Mouse (Mus musculus): ENCODE results near the gene Bmp3. TPM values are rescaled to one million over a fixed set of nuclear protein-coding genes. Genes with fewer than 3 reads are reported as not detected.

Bmp3 gene
- polyA plus RNA-seq (2015; fragmentation: Nextera tagmentation; extraction: Ambion mirVana), result 3.2 and 3.6 TPM in 2 replicates

GRCm38 (mm10) chr5:98854264-98854626 is at the start of gene Bmp3:
TSS of gene Bmp3 (plus strand) at chr5:98854415.
- peak within 1 kb of the TSS; percentile 69 for H3K4me3 ChIP-seq (ENCODE audit: low read depth, low read length)
- H3K27me3 ChIP-seq (replicated peaks; ENCODE audit: control insufficient read depth, insufficient read depth, low read length), result peaks cover 17% of the 10 kb centered on the region; the same call in 1 of the 2 replicates
- no peak for TF ChIP-seq CTCF (IDR thresholded peaks at IDR 0.05; ENCODE audit: low read depth)
- peak within 1 kb of the TSS; percentile 46; the same call in 1 of the 2 replicates for H3K27ac ChIP-seq (ENCODE audit: low read depth, low read length)
- H3K9ac ChIP-seq (ENCODE audit: low read depth, low read length), result peak within 1 kb of the TSS; percentile 50
- peak within 1 kb of the TSS; percentile 95 for H3K4me2 ChIP-seq (replicated peaks; ENCODE audit: low read depth)
- 7% methylated on average over 10 of the region's 10 CpGs for WGBS
- H3K36me3 ChIP-seq (ENCODE audit: control insufficient read depth, insufficient read depth), result no peaks in the 10 kb centered on the region
- H3K9me3 ChIP-seq (ENCODE audit: control insufficient read depth), result no peaks in the 10 kb centered on the region
- H3K4me1 ChIP-seq (replicated peaks; ENCODE audit: control insufficient read depth, insufficient read depth, low read length), result no peaks in the 10 kb centered on the region
- ATAC-seq, result peak; percentile 42; the same call in 1 of the 2 replicates

- Histone ChIP-seq H3K4me2 (replicated peaks; ENCODE audit: low read depth) (no peak overlapping the region), H3K9ac (ENCODE audit: low read depth, low read length) (no peak overlapping the region), H3K36me3 (ENCODE audit: control insufficient read depth, insufficient read depth) (no peaks in the 10 kb centered on the region), H3K4me3 (ENCODE audit: low read depth, low read length) (no peak overlapping the region), H3K27ac (ENCODE audit: low read depth, low read length) (no peak overlapping the region), H3K9me3 (ENCODE audit: control insufficient read depth) (no peaks in the 10 kb centered on the region), H3K27me3 (replicated peaks; ENCODE audit: control insufficient read depth, insufficient read depth, low read length) (no peaks in the 10 kb centered on the region), H3K4me1 (replicated peaks; ENCODE audit: control insufficient read depth, insufficient read depth, low read length) (no peaks in the 10 kb centered on the region)
- ATAC-seq, result no peak
- WGBS, result 80% methylated on average over 6 of the region's 6 CpGs
- TF ChIP-seq CTCF (IDR thresholded peaks at IDR 0.05; ENCODE audit: low read depth), result no peak
These were observed 49.5 kb upstream of the Bmp3 start for GRCm38 (mm10) chr5:98804761-98805160.

DNA sequence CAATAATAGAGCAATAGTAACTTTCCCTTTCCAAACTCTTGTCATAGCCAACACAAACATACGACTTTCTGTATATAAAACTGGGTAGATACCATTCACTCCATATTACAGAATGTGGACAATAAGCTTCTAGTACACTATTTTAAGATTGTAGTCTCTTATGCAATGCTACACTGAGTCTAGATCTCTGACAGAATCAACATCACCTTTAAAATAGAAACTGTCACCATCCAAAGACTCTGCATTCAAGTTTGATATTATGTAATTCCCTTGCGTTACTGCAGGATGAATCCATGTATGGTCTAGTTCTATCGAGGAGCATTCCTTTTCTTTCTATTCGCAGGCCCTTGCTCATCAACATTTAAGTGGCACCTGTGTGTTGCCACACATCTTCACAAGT is 47.7 kb upstream of the Bmp3 start:
- TF ChIP-seq CTCF (IDR thresholded peaks at IDR 0.05; ENCODE audit: low read depth), result no peak
- Histone ChIP-seq H3K4me2 (replicated peaks; ENCODE audit: low read depth) (no peak overlapping the region), H3K4me1 (replicated peaks; ENCODE audit: control insufficient read depth, insufficient read depth, low read length) (no peaks in the 10 kb centered on the region), H3K4me3 (ENCODE audit: low read depth, low read length) (no peak overlapping the region), H3K9ac (ENCODE audit: low read depth, low read length) (no peak overlapping the region), H3K27ac (ENCODE audit: low read depth, low read length) (no peak overlapping the region), H3K36me3 (ENCODE audit: control insufficient read depth, insufficient read depth) (no peaks in the 10 kb centered on the region), H3K9me3 (ENCODE audit: control insufficient read depth) (no peaks in the 10 kb centered on the region), H3K27me3 (replicated peaks; ENCODE audit: control insufficient read depth, insufficient read depth, low read length) (no peaks in the 10 kb centered on the region)
- ATAC-seq, result no peak
- WGBS, result 89% methylated on average over 4 of the region's 4 CpGs

DNA sequence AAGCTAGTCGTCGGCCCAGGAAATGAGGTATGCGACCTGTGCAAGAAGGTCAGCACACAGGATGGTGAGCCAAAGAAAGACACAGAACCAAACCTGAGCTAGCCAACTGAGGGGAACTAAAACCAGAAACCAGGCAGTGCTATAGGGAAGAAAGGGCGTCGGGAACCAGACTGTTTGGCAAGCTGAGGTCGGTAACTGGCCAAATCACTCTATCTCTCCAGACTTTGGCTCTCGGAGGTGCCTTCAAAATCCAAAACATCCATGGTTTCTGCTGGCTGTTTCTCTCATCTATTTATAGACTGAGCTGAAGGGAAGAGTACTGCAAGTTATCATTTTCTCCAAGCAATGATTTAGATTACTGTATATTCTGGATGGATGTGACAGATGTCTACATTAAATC is 47.2 kb upstream of the Bmp3 start:
- H3K36me3 ChIP-seq (ENCODE audit: control insufficient read depth, insufficient read depth), result no peaks in the 10 kb centered on the region
- H3K4me3 ChIP-seq (ENCODE audit: low read depth, low read length), result no peak overlapping the region
- no peak for TF ChIP-seq CTCF (IDR thresholded peaks at IDR 0.05; ENCODE audit: low read depth)
- H3K4me1 ChIP-seq (replicated peaks; ENCODE audit: control insufficient read depth, insufficient read depth, low read length), result no peaks in the 10 kb centered on the region
- H3K9ac ChIP-seq (ENCODE audit: low read depth, low read length), result no peak overlapping the region
- ATAC-seq, result no peak
- H3K27me3 ChIP-seq (replicated peaks; ENCODE audit: control insufficient read depth, insufficient read depth, low read length), result no peaks in the 10 kb centered on the region
- no peak overlapping the region for H3K4me2 ChIP-seq (replicated peaks; ENCODE audit: low read depth)
- 73% methylated on average over 7 of the region's 7 CpGs for WGBS
- H3K9me3 ChIP-seq (ENCODE audit: control insufficient read depth), result no peaks in the 10 kb centered on the region
- no peak overlapping the region for H3K27ac ChIP-seq (ENCODE audit: low read depth, low read length)

GRCm38 (mm10) chr5:98807953-98808352 is 46.3 kb upstream of the Bmp3 start:
- no peak for TF ChIP-seq CTCF (IDR thresholded peaks at IDR 0.05; ENCODE audit: low read depth)
- 33% methylated on average over 9 of the region's 9 CpGs for WGBS
- no peak for ATAC-seq

GRCm38 (mm10) chr5:98812380-98812779 is 41.8 kb upstream of the Bmp3 start:
- Histone ChIP-seq H3K27me3 (replicated peaks; ENCODE audit: control insufficient read depth, insufficient read depth, low read length) (no peaks in the 10 kb centered on the region), H3K4me3 (ENCODE audit: low read depth, low read length) (no peak overlapping the region), H3K4me2 (replicated peaks; ENCODE audit: low read depth) (no peak overlapping the region), H3K9ac (ENCODE audit: low read depth, low read length) (no peak overlapping the region), H3K27ac (ENCODE audit: low read depth, low read length) (no peak overlapping the region), H3K9me3 (ENCODE audit: control insufficient read depth) (no peaks in the 10 kb centered on the region), H3K4me1 (replicated peaks; ENCODE audit: control insufficient read depth, insufficient read depth, low read length) (no peaks in the 10 kb centered on the region), H3K36me3 (ENCODE audit: control insufficient read depth, insufficient read depth) (no peaks in the 10 kb centered on the region)
- ATAC-seq, result no peak
- 77% methylated on average over 1 of the region's 1 CpGs for WGBS
- TF ChIP-seq CTCF (IDR thresholded peaks at IDR 0.05; ENCODE audit: low read depth), result no peak

More at GRCm38 (mm10) chr5:98807953-98808352, 46.3 kb upstream of the Bmp3 start:
- Histone ChIP-seq H3K9ac (ENCODE audit: low read depth, low read length) (no peak overlapping the region), H3K9me3 (ENCODE audit: control insufficient read depth) (no peaks in the 10 kb centered on the region), H3K4me3 (ENCODE audit: low read depth, low read length) (no peak overlapping the region), H3K4me1 (replicated peaks; ENCODE audit: control insufficient read depth, insufficient read depth, low read length) (no peaks in the 10 kb centered on the region), H3K27ac (ENCODE audit: low read depth, low read length) (no peak overlapping the region), H3K4me2 (replicated peaks; ENCODE audit: low read depth) (no peak overlapping the region), H3K36me3 (ENCODE audit: control insufficient read depth, insufficient read depth) (no peaks in the 10 kb centered on the region), H3K27me3 (replicated peaks; ENCODE audit: control insufficient read depth, insufficient read depth, low read length) (no peaks in the 10 kb centered on the region)

DNA sequence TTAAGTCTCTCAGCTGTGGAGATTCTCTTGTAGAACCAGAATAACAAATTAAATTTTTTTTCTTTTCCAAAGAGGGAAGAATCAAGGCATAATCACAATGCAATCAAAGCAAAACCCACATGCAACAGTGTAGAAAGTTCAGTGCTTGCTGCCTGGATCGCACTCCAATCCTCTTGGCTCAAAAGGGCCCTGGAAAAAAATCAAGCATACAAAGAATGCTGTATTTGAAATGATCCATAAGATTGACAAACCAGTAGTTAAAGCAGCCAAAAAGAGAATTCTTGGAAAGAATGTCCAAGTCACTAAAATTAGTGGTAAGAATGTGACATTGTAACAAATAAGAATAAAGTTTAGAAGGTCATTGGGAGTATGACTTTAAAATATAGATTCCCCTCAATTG is 38.9 kb upstream of the Bmp3 start:
- H3K4me3 ChIP-seq (ENCODE audit: low read depth, low read length), result no peak overlapping the region
- no peak overlapping the region for H3K4me2 ChIP-seq (replicated peaks; ENCODE audit: low read depth)
- no peak overlapping the region for H3K9ac ChIP-seq (ENCODE audit: low read depth, low read length)
- 87% methylated on average over 1 of the region's 1 CpGs for WGBS
- no peaks in the 10 kb centered on the region for H3K27me3 ChIP-seq (replicated peaks; ENCODE audit: control insufficient read depth, insufficient read depth, low read length)
- no peak for ATAC-seq
- H3K4me1 ChIP-seq (replicated peaks; ENCODE audit: control insufficient read depth, insufficient read depth, low read length), result no peaks in the 10 kb centered on the region
- TF ChIP-seq CTCF (IDR thresholded peaks at IDR 0.05; ENCODE audit: low read depth), result no peak
- no peaks in the 10 kb centered on the region for H3K9me3 ChIP-seq (ENCODE audit: control insufficient read depth)
- H3K27ac ChIP-seq (ENCODE audit: low read depth, low read length), result no peak overlapping the region
- H3K36me3 ChIP-seq (ENCODE audit: control insufficient read depth, insufficient read depth), result no peaks in the 10 kb centered on the region
